Mouse (Mus musculus) forebrain, postnatal 0 days (tissue): ENCODE data around the gene Rsph10b. TPM values are rescaled to one million over a fixed set of nuclear protein-coding genes. Genes with fewer than 3 reads are reported as not detected.

Source experiments
- ATAC-seq: fragments of 200-750 bp; cut with Nextera tagmentation; 2 replicates; pipeline ENCODE4 v1.8.0; 2017; ENCODE audit warnings: mild to moderate bottlenecking, moderate library complexity
- DNase-seq: peaks from one replicate; pipeline ENCODE4 v3.0.0-alpha.2; 2015
- H3K27ac ChIP-seq: fragments of 300-500 bp; sonication (generic); 2 replicates; pipeline ENCODE4 v1.5.1; 2014; ENCODE audit warnings: low read depth, mild to moderate bottlenecking, antibody characterized with exemption, low read length, moderate library complexity, mixed read lengths
- H3K27me3 ChIP-seq: fragments of 300-500 bp; sonication (generic); 2 replicates; pipeline ENCODE4 v1.6.1; 2014; ENCODE audit warnings: mild to moderate bottlenecking, low read length, mixed read lengths; ENCODE audit not compliant: insufficient read depth
- H3K36me3 ChIP-seq: fragments of 300-500 bp; sonication (generic); 2 replicates; pipeline ENCODE4 v1.6.1; 2014; ENCODE audit warnings: mild to moderate bottlenecking, moderate library complexity; ENCODE audit not compliant: insufficient read depth
- H3K4me1 ChIP-seq: fragments of 300-500 bp; sonication (generic); 2 replicates; pipeline ENCODE4 v1.6.1; 2014; ENCODE audit warnings: antibody characterized with exemption; ENCODE audit not compliant: insufficient read depth
- H3K4me2 ChIP-seq: fragments of 300-500 bp; sonication (generic); 2 replicates; pipeline ENCODE4 v1.6.1; 2014; ENCODE audit warnings: low read depth, mild to moderate bottlenecking, moderate library complexity
- H3K4me3 ChIP-seq: fragments of 300-500 bp; sonication (generic); 2 replicates; pipeline ENCODE4 v1.5.1; 2014; ENCODE audit warnings: low read depth, low read length, mixed read lengths
- H3K9ac ChIP-seq: fragments of 300-500 bp; sonication (generic); 2 replicates; pipeline ENCODE4 v1.6.1; 2014; ENCODE audit warnings: mild to moderate bottlenecking
- H3K9me3 ChIP-seq: fragments of 300-500 bp; sonication (generic); 2 replicates; pipeline ENCODE4 v1.6.1; 2016; ENCODE audit warnings: low read length
- CTCF ChIP-seq: sonication (generic); IDR thresholded peaks from 2 replicates; pipeline ENCODE4 v1.5.1; 2016; ENCODE audit warnings: antibody characterized with exemption, control low read depth, low read depth
- WGBS: fragments of 180-500 bp; shearing (Covaris S2); extraction: QIAGEN DNeasy Blood & Tissue Kit; methylation state at CpG from one replicate; pipeline ENCODE4 v1.1.7; 2014; 5-methylcytosine and 5-hydroxymethylcytosine counted together
- polyA plus RNA-seq: library from polyadenylated mRNA; unstranded; fragments of >200 nt; fragmentation: Nextera tagmentation; extraction: Ambion mirVana; gene quantifications from 2 replicates; pipeline ENCODE4 v1.2.1, GENCODE M21; 2015
- total RNA-seq: library from RNA; depleted of rRNA; stranded (reverse); fragments of >200 nt; gene quantifications from 2 replicates; pipeline ENCODE4 v1.2.3, GENCODE M21; 2014

Rsph10b gene
- total and polyA plus RNA-seq, 2 experiments from 2014 or later, result 3.4 to 4.3 TPM

DNA sequence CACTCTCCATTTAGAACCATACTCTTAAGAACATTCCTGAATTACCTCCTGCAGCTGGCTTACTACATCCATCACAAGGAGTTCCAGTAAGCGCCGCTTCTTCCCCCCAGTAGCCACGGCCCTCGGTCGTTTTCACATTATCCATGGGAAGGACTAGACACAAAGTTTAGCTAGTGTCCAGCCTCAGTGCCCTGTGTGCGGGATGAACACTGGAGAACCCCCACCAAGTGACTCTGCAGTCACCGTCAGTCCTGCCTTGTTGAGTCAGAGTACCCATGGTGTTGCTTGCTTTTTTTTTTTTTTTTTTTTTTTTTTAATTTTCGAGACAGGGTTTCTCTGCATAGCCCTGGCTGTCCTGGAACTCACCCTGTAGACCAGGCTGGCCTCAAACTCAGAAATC lies 28.3 kb downstream of the Rsph10b start:
- no peak for TF ChIP-seq CTCF
- no peak overlapping the region for H3K4me3 ChIP-seq
- 92% methylated on average over 8 of the region's 8 CpGs for WGBS
- no peaks in the 10 kb centered on the region for H3K9me3 ChIP-seq
- no peak for DNase-seq
- no peak overlapping the region for H3K27ac ChIP-seq
- H3K9ac ChIP-seq, result no peak overlapping the region
- no peaks in the 10 kb centered on the region for H3K4me1 ChIP-seq
- no peaks in the 10 kb centered on the region for H3K27me3 ChIP-seq
- no peak for ATAC-seq
- H3K4me2 ChIP-seq, result no peak overlapping the region
- peaks cover 8% of the 10 kb centered on the region; the same call in 1 of the 2 replicates for H3K36me3 ChIP-seq

DNA sequence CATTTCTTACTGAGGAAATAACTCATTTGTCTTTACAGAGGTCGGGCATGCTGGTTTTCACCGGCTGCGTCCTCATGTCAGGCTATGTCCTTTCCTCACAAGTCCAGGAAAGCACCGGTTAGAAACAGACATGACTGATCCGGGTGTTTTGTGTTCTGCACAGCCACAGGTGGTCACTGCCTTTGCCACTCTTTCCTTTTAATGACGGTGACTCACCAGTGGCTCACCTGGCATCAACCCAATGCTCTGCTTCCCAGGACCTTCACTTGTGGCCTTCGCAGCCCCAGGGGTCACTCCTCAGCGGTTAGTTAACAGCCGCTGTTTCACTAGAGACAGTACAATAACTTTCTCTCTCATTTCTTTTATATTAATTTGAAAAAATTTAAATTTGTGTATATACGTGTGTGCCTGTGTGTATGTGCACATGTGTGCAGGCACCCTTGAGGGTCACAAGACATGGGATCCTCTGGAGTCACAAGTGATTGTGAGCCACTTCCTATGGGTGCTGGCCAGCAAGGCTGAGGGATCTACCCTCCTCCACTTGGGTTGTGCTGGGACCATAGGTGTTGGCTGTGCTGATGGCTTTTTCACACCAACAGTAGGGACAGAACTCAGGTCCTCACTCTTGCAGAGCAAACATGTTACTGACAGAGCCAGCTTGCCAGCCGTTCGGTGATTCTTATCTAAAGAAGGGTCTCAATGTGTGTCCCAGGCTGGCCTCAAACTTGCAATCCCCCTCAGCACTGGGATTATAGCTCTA lies 32.9 kb downstream of the Rsph10b start:
- Histone ChIP-seq H3K4me2 (no peak overlapping the region), H3K9ac (no peak overlapping the region), H3K27ac (no peak overlapping the region), H3K27me3 (no peaks in the 10 kb centered on the region), H3K4me3 (no peak overlapping the region), H3K36me3 (no peaks in the 10 kb centered on the region), H3K4me1 (no peaks in the 10 kb centered on the region), H3K9me3 (no peaks in the 10 kb centered on the region)
- DNase-seq, result no peak
- 88% methylated on average over 12 of the region's 12 CpGs for WGBS
- no peak for TF ChIP-seq CTCF
- ATAC-seq, result no peak

DNA sequence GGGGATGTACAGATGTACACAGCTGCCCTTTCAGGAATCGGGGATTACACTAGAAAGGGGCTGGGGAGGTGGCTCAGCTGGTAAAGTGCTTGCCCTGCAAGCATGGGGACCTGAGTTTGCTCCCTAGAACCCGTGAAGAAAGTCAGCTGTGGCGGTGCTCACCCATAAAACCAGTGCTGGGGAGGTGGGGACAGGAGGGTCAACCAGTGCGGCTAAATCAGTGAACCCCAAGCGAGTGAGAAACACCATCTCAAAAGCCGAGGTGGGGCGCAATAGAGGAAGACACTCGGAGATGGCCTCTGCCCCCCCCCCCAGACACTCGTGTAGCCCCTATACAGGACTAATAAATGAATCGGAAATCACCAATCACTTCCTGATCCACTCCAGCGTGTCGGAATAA lies 33.8 kb downstream of the Rsph10b start:
- Histone ChIP-seq H3K4me2 (no peak overlapping the region), H3K36me3 (no peaks in the 10 kb centered on the region), H3K4me1 (no peaks in the 10 kb centered on the region), H3K9ac (no peak overlapping the region), H3K9me3 (no peaks in the 10 kb centered on the region), H3K27me3 (no peaks in the 10 kb centered on the region), H3K4me3 (no peak overlapping the region), H3K27ac (no peak overlapping the region)
- ATAC-seq, result no peak
- no peak for DNase-seq
- 91% methylated on average over 12 of the region's 12 CpGs for WGBS
- no peak for TF ChIP-seq CTCF

DNA sequence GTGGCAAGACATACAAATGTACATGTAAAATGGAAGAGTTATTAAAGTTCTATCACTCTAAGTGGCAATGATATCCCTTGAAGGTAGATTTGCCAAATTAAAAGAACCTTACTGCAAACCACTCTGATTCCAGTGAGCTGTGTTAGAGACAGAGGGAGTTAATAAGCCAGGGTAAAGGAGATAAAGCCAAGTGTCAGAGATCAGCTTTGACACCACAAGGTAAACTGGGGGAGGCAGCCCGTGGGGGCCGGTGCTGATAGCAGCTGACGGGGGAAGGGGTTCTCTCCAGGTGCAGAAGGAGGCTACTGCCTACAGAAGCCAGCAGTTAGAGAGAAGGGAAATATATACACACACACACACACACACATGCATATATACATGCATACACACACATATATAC lies 39.8 kb downstream of the Rsph10b start:
- Histone ChIP-seq H3K4me2 (no peak overlapping the region), H3K9me3 (no peaks in the 10 kb centered on the region), H3K9ac (no peak overlapping the region), H3K27ac (no peak overlapping the region), H3K4me1 (no peaks in the 10 kb centered on the region), H3K27me3 (no peaks in the 10 kb centered on the region), H3K4me3 (no peak overlapping the region), H3K36me3 (no peaks in the 10 kb centered on the region)
- WGBS, result 81% methylated on average over 3 of the region's 3 CpGs
- no peak for DNase-seq
- TF ChIP-seq CTCF, result no peak
- no peak for ATAC-seq

DNA sequence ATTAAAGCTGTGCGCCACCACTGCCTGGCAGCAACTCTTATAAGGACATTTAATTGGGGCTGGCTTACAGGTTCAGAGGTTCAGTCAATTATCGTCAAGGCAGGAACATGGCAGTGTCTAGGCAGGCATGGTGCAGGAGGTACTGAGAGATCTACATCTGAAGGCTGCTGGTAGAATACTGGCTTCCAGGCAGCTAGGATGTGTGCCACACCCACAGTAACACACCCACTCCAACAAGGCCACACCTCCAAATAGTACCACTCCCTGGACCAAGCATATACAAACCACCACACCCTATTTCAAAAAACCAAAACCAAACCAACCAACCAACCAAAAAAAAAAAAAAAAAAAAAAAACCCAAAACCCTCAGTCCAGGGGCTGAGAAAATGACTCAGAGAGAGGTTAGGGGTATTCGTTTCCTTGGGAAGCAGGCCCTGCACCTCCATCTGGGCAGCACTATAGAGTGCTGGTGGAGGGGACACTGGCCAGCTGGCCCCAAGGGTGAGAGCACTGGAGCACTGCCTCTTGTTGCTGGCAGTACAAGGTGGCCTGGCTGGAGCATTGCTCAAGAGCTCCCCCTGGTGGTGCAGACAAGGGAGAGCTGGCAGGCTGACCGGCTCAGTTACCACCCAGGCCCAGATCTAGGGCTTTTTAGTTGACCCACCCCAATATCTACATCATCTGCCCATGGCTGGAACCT lies 42.2 kb downstream of the Rsph10b start:
- peak; percentile 86 for TF ChIP-seq CTCF
- ATAC-seq (peak; percentile 66), DNase-seq (peak; percentile 70)
- 45% methylated on average over 4 of the region's 4 CpGs for WGBS
- H3K4me2 ChIP-seq, result no peak overlapping the region
- H3K27me3 ChIP-seq, result no peaks in the 10 kb centered on the region
- no peaks in the 10 kb centered on the region for H3K4me1 ChIP-seq
- no peaks in the 10 kb centered on the region for H3K9me3 ChIP-seq
- H3K4me3 ChIP-seq, result no peak overlapping the region
- no peak overlapping the region for H3K9ac ChIP-seq
- no peak overlapping the region for H3K27ac ChIP-seq
- no peaks in the 10 kb centered on the region for H3K36me3 ChIP-seq

DNA sequence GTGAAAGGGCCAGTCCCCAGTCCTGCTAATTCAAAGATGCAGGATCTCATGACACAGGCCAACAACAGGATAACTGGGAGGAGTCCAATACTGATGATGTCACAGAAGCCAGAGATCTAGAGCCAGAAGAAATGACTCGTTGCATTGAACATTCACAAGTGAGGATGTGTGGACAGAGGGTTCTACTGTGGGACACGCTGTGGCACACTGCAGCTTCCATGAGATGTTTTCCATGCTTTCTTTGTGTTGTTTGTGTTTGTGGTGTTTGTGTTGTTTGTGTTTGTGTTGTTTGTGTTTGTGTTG lies 42.7 kb downstream of the Rsph10b start:
- no peak for DNase-seq
- no peak for TF ChIP-seq CTCF
- H3K27me3 ChIP-seq, result no peaks in the 10 kb centered on the region
- H3K27ac ChIP-seq, result no peak overlapping the region
- H3K36me3 ChIP-seq, result no peaks in the 10 kb centered on the region
- WGBS, result 64% methylated on average over 2 of the region's 2 CpGs
- 0 out of 2 replicates have a peak, but pooled peaks have one; percentile 6 for ATAC-seq
- H3K4me1 ChIP-seq, result no peaks in the 10 kb centered on the region
- H3K9me3 ChIP-seq, result no peaks in the 10 kb centered on the region
- no peak overlapping the region for H3K4me3 ChIP-seq
- H3K9ac ChIP-seq, result no peak overlapping the region
- no peak overlapping the region for H3K4me2 ChIP-seq

DNA sequence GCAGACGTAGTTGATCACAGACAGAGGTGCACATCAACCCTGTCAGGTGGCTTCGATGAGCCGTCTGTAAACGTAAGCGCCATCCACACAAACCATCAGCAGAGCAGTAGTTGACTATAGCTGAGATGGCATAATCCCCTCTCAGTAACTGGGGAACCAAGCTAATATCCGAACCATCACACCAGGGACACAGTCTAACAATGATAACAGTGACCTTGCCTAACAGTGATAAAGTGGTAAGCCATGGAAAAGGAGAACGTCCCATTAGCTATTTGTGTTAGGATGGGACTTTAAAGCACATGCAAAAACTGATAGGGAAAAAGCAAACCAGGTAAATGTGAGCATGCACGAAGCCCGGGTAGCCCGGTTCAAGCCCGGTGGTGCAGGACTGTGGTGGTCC lies 43.4 kb downstream of the Rsph10b start:
- Histone ChIP-seq H3K27me3 (no peaks in the 10 kb centered on the region), H3K4me3 (no peak overlapping the region), H3K4me1 (no peaks in the 10 kb centered on the region), H3K9ac (no peak overlapping the region), H3K9me3 (no peaks in the 10 kb centered on the region), H3K36me3 (no peaks in the 10 kb centered on the region), H3K4me2 (no peak overlapping the region), H3K27ac (no peak overlapping the region)
- no peak for ATAC-seq
- no peak for TF ChIP-seq CTCF
- no peak for DNase-seq
- 88% methylated on average over 11 of the region's 11 CpGs for WGBS
